Mouse (Mus musculus) thymus, adult 2 months (tissue): ENCODE results near the gene Fxyd6.

Experiments
- CTCF ChIP-seq: fragments of 200-500 bp; IDR thresholded peaks from 2 replicates; pipeline ENCODE4 v1.5.1; 2012; ENCODE audit warnings: mild to moderate bottlenecking, control low read depth, low read length, moderate library complexity, borderline replicate concordance; ENCODE audit not compliant: control insufficient read depth, poor library complexity, insufficient read depth; ENCODE audit errors: extremely low read depth
- POLR2A ChIP-seq: fragments of 200-500 bp; IDR thresholded peaks from 2 replicates; pipeline ENCODE4 v1.6.1; 2012; ENCODE audit warnings: mild to moderate bottlenecking, low read length, control low read depth, moderate library complexity; ENCODE audit not compliant: control insufficient read depth, poor library complexity, insufficient read depth; ENCODE audit errors: extremely low read depth

GRCm38 (mm10) chr9:45374988-45375502, 5.1 kb downstream of the Fxyd6 start:
- no peak for TF ChIP-seq CTCF
- TF ChIP-seq POLR2A, result no peak
